Mouse (Mus musculus): ENCODE results near the gene Meis2.

GRCm38 (mm10) chr2:115938926-115939563 lies 126.6 kb downstream of the Meis2 start:
- no peak for TF ChIP-seq CTCF (conservative IDR thresholded peaks at IDR 0.05; ENCODE audit: low read length)
- no peak for TF ChIP-seq NANOG (IDR thresholded peaks at IDR 0.05; ENCODE audit: borderline replicate concordance, low read length)
- no peak for TF ChIP-seq POU5F1 (IDR thresholded peaks at IDR 0.05; ENCODE audit: borderline replicate concordance, low read length)
